Comparison of ENCODE assay signal across 9 mouse cellular contexts in the genomic region with DNA sequence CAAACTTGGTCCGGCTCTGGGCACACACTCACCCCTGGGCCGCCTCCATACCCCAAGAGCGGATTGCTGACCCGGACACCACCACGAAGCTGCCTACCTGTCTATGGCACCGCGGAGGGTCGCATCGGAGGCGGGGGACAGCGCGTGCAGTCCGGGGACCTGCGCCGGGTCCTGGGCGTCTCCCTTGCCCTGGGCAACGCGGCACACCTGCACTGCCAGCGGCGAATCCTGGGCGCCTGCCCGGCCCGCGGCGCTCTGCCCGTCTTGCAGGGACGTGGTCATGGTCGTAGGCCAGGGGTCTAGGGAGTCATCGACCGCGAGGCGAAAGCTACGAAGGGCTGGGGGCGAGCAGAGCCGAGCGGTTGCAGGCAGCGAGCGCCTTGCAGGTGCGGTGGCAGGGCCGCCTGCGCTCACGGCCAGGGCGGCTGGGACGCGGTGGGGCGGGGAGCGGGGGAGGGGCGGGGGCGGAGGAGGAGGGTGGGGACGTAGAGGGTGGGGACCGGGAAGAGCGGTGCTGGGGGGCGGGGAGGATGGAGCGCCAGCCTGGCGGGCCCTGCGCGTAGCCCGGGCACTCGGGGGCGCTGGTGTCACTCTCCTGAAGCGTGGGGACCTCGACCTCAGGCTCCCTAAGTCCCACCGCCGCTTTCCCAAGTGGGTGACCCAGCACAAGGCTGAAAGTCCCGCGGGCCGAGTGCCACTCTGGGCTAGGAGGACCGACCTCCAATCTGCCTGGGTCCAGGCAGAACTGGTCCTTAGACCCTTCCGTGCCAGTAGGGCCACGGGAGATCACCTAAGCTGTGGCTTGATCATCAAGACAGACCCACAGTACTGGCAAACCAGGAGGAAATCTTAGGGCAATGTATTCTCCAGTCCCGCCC. TPM values are rescaled to one million over a fixed set of nuclear protein-coding genes. Genes with fewer than 3 reads are reported as not detected.
DNase-seq lines count a peak whose midpoint lies in the region; ATAC-seq and TF ChIP-seq lines count a peak whose summit lies in the region.
"Had no signal": no experiment of that assay in that cellular context is flagged by ENCODE, and none has a peak within 500 bp of the region (broad histone marks: within the 10 kb centered on the region; RNA-seq: fewer than 3 reads in every experiment).

No protein-coding gene starts in this region.

- H3K27me3 ChIP-seq in spleen, adult 2 months (ENCODE audit: control insufficient read depth, insufficient read depth, low read length): peaks cover 8% of the 10 kb centered on the region; the same call in 1 of the 2 replicates
- no peaks in the 10 kb centered on the region for H3K27me3 ChIP-seq in embryonic facial prominence, embryonic 15.5 days
- H3K27me3 ChIP-seq in heart, embryonic 10.5 days (ENCODE audit: insufficient read depth, poor library complexity, severe bottlenecking): no peaks in the 10 kb centered on the region
- H3K27me3 ChIP-seq in kidney, embryonic 14.5 days (ENCODE audit: control insufficient read depth, insufficient read depth, low read length): no peaks in the 10 kb centered on the region
- H3K27me3 ChIP-seq in liver, embryonic 11.5 days (replicated peaks; ENCODE audit: control insufficient read depth, insufficient read depth, low read length): peaks cover 8% of the 10 kb centered on the region
- H3K27me3 ChIP-seq in testis, adult 2 months (ENCODE audit: control insufficient read depth, insufficient read depth, low read length): no peaks in the 10 kb centered on the region

- H3K4me1 ChIP-seq in spleen, adult 2 months (ENCODE audit: control insufficient read depth, insufficient read depth, insufficient read length): peaks cover 8% of the 10 kb centered on the region
- peaks cover 8% of the 10 kb centered on the region; the same call in 1 of the 2 replicates for H3K4me1 ChIP-seq in embryonic facial prominence, embryonic 15.5 days
- peaks cover 18% of the 10 kb centered on the region for H3K4me1 ChIP-seq in heart, embryonic 10.5 days
- peaks cover 3% of the 10 kb centered on the region; the same call in 1 of the 2 replicates for H3K4me1 ChIP-seq in kidney, embryonic 14.5 days (ENCODE audit: control insufficient read depth, insufficient read depth, low read length)
- no peaks in the 10 kb centered on the region for H3K4me1 ChIP-seq in liver, embryonic 11.5 days (replicated peaks; ENCODE audit: control insufficient read depth, insufficient read depth, low read length)
- peaks cover 5% of the 10 kb centered on the region for H3K4me1 ChIP-seq in testis, adult 2 months (ENCODE audit: control insufficient read depth, insufficient read depth, low read length)

- no peak overlapping the region for H3K27ac ChIP-seq in spleen, adult 2 months (ENCODE audit: insufficient read depth, low read length)
- no peak overlapping the region for H3K27ac ChIP-seq in embryonic facial prominence, embryonic 15.5 days (replicated peaks)
- H3K27ac ChIP-seq in heart, embryonic 10.5 days: peak overlapping the region; percentile 94
- peak overlapping the region; percentile 24; the same call in 1 of the 2 replicates for H3K27ac ChIP-seq in kidney, embryonic 14.5 days (ENCODE audit: low read depth, low read length)
- no peak overlapping the region for H3K27ac ChIP-seq in liver, embryonic 11.5 days (ENCODE audit: low read depth, low read length)
- no peak overlapping the region for H3K27ac ChIP-seq in testis, adult 2 months (ENCODE audit: control insufficient read depth, insufficient read depth, low read depth, low read length)

- H3K36me3 ChIP-seq in spleen, adult 2 months (ENCODE audit: control insufficient read depth, insufficient read depth, low read length): no peaks in the 10 kb centered on the region
- H3K36me3 ChIP-seq in embryonic facial prominence, embryonic 15.5 days: no peaks in the 10 kb centered on the region
- 0 out of 2 replicates have a peak, but pooled peaks cover 4% of the 10 kb centered on the region for H3K36me3 ChIP-seq in heart, embryonic 10.5 days
- H3K36me3 ChIP-seq in kidney, embryonic 14.5 days (ENCODE audit: control insufficient read depth, insufficient read depth, low read length): no peaks in the 10 kb centered on the region
- H3K36me3 ChIP-seq in liver, embryonic 11.5 days (ENCODE audit: control insufficient read depth, insufficient read depth, low read length): no peaks in the 10 kb centered on the region
- no peaks in the 10 kb centered on the region for H3K36me3 ChIP-seq in testis, adult 2 months (ENCODE audit: control insufficient read depth, insufficient read depth, low read length)
- H3K36me3 ChIP-seq: G1E had no signal

- no peaks in the 10 kb centered on the region for H3K9me3 ChIP-seq in embryonic facial prominence, embryonic 15.5 days (replicated peaks)
- H3K9me3 ChIP-seq in heart, embryonic 10.5 days: no peaks in the 10 kb centered on the region
- no peaks in the 10 kb centered on the region for H3K9me3 ChIP-seq in kidney, embryonic 14.5 days (ENCODE audit: control insufficient read depth, low read length)
- H3K9me3 ChIP-seq in liver, embryonic 11.5 days (ENCODE audit: control insufficient read depth, low read length): no peaks in the 10 kb centered on the region

- 2% methylated on average over 64 of the region's 71 CpGs for WGBS in spleen, adult 2 months
- 1% methylated on average over 67 of the region's 71 CpGs for WGBS in embryonic facial prominence, embryonic 15.5 days
- WGBS in heart, embryonic 10.5 days: under 1% methylated on average over 66 of the region's 71 CpGs
- WGBS in kidney, embryonic 14.5 days: under 1% methylated on average over 66 of the region's 71 CpGs
- WGBS in liver, embryonic 11.5 days: under 1% methylated on average over 60 of the region's 71 CpGs

- TF ChIP-seq POLR2A in spleen, adult 2 months (IDR thresholded peaks at IDR 0.05; ENCODE audit: low read depth, low read length): no peak
- TF ChIP-seq POLR2A in testis, adult 2 months (IDR thresholded peaks at IDR 0.05; ENCODE audit: control insufficient read depth, low read depth, low read length): no peak

- H3K4me3 ChIP-seq in spleen, adult 2 months (ENCODE audit: extremely low read depth, insufficient read depth, insufficient read length): peak overlapping the region; percentile 56
- H3K4me3 ChIP-seq in embryonic facial prominence, embryonic 15.5 days (replicated peaks): peak overlapping the region; percentile 69
- peak overlapping the region; percentile 86 for H3K4me3 ChIP-seq in heart, embryonic 10.5 days
- peak overlapping the region; percentile 78 for H3K4me3 ChIP-seq in kidney, embryonic 14.5 days (ENCODE audit: low read length)
- peak overlapping the region; percentile 56 for H3K4me3 ChIP-seq in liver, embryonic 11.5 days (ENCODE audit: low read depth, low read length)
- peak overlapping the region; percentile 74 for H3K4me3 ChIP-seq in testis, adult 2 months (ENCODE audit: control insufficient read depth, low read depth, low read length)

- TF ChIP-seq CTCF in spleen, adult 2 months (IDR thresholded peaks at IDR 0.05; ENCODE audit: extremely low read depth, insufficient read depth, insufficient read length, insufficient replicate concordance): no peak
- TF ChIP-seq CTCF in testis, adult 2 months (IDR thresholded peaks at IDR 0.05; ENCODE audit: control insufficient read depth, insufficient read depth, insufficient replicate concordance, low read depth, low read length): no peak

- ATAC-seq in embryonic facial prominence, embryonic 15.5 days (ENCODE audit: insufficient number of reproducible peaks, low FRiP score, low TSS enrichment, low read depth): peak; percentile 86
- ATAC-seq in kidney, embryonic 14.5 days (ENCODE audit: low FRiP score, low TSS enrichment): peak; percentile 90
- peak; percentile 83 for ATAC-seq in liver, embryonic 11.5 days (replicated peaks; ENCODE audit: low FRiP score)

- peak in 1 of 2 experiments; percentile 27 for DNase-seq in spleen, adult 2 months (ENCODE audit: low read depth in 1 of 2, low spot score in 2 of 2)
- DNase-seq in spleen, postnatal 14 days (ENCODE audit: low spot score in 2 of 2): no peak
- peak; percentile 88 for DNase-seq in heart, embryonic 10.5 days (ENCODE audit: low spot score)
- DNase-seq in liver, embryonic 11.5 days (ENCODE audit: low spot score): peak; percentile 60
- DNase-seq in neural tube, embryonic 10.5 days (ENCODE audit: extremely low spot score, low spot score): peak; percentile 59

- peak overlapping the region; percentile 99 for H3K4me2 ChIP-seq in embryonic facial prominence, embryonic 15.5 days (replicated peaks)
- peak overlapping the region; percentile 86 for H3K4me2 ChIP-seq in kidney, embryonic 14.5 days (replicated peaks; ENCODE audit: low read depth, low read length)
- peak overlapping the region; percentile 80 for H3K4me2 ChIP-seq in liver, embryonic 11.5 days

- H3K9ac ChIP-seq in embryonic facial prominence, embryonic 15.5 days: peak overlapping the region; percentile 55
- peak overlapping the region; percentile 77 for H3K9ac ChIP-seq in kidney, embryonic 14.5 days (ENCODE audit: low read depth, low read length)
- H3K9ac ChIP-seq in liver, embryonic 11.5 days (ENCODE audit: low read depth, low read length): peak overlapping the region; percentile 48

RNA-seq across cellular contexts. Expression of a gene that starts 2.2 kb away (rescaled TPM):
- 0.44 and 0.56 TPM in 2 replicates for polyA plus RNA-seq in spleen, adult 2 months (2012; rRNA removed)
- 10.2 and 12.5 TPM in 2 replicates for polyA plus RNA-seq in embryonic facial prominence, embryonic 15.5 days (2015; fragmentation: Nextera tagmentation; extraction: Ambion mirVana)
- 49.8 and 63.3 TPM in 2 replicates for polyA plus RNA-seq in heart, embryonic 10.5 days (2016; fragmentation: Nextera tagmentation; extraction: Ambion mirVana)
- 23.9 and 32.4 TPM in 2 replicates for polyA plus RNA-seq in kidney, embryonic 14.5 days (2014; fragmentation: Nextera tagmentation; extraction: Ambion mirVana)
- 7.7 and 8.1 TPM in 2 replicates for polyA plus RNA-seq in liver, embryonic 11.5 days (2014; fragmentation: Nextera tagmentation; extraction: Ambion mirVana)
- polyA plus RNA-seq in testis, adult 2 months (2012; rRNA removed): 4.4 and 6.2 TPM in 2 replicates
- polyA plus RNA-seq: G1E had no signal

Comparison
In these comparisons a context has a peak if more than half of its experiments do, and no peak if none do; other contexts are left out.
1. DNase-seq: peak in heart, embryonic 10.5 days (single experiment), liver, embryonic 11.5 days (single experiment) and neural tube, embryonic 10.5 days (single experiment); none in spleen, postnatal 14 days (0 of 2).
2. H3K27ac ChIP-seq: peak in heart, embryonic 10.5 days (single experiment) and kidney, embryonic 14.5 days (single experiment); none in spleen, adult 2 months (single experiment), embryonic facial prominence, embryonic 15.5 days (single experiment), liver, embryonic 11.5 days (single experiment) and testis, adult 2 months (single experiment).
3. Peak in every context shown above with its lines, with median percentiles within 50 percentile points of each other: H3K4me3 ChIP-seq, ATAC-seq, H3K4me2 ChIP-seq and H3K9ac ChIP-seq.